In the genomic region with DNA sequence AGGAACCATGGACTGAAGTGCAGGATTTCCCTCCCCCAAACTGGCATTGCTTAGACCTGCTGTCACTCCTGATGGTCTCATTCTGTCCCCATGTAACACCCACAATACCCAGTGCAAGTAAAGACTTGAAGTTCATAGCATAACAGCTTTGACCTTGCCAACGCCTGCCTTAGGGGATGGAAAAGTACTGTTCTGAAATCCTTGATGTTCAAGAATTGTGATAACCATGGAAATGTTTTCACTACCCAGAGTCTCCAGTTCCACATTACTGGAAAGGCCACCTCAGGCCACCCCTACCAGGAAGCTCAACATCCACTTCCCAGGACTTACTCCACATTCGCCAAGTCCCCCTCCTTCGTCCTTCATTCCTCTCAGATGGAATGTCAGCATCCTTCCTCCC, we compare ENCODE assay signal across 16 mouse cellular contexts. TPM values are rescaled to one million over a fixed set of nuclear protein-coding genes. Genes with fewer than 3 reads are reported as not detected.
"Had no signal": no experiment of that assay in that cellular context is flagged by ENCODE, and none has a peak within 500 bp of the region (broad histone marks: within the 10 kb centered on the region; RNA-seq: fewer than 3 reads in every experiment).

No protein-coding gene starts in this region.

RNA-seq across cellular contexts. Expression of a gene that starts 0.3 kb away (rescaled TPM):
- total RNA-seq: megakaryocyte progenitor cell, adult 5-6 weeks; midbrain, postnatal 0 days; monocyte, adult 5-6 weeks; neutrophil, adult 5-6 weeks had no signal
- polyA plus RNA-seq: lung, embryonic 14.5 days; lung, embryonic 16.5 days; macrophage; midbrain, embryonic 11.5 days; midbrain, embryonic 13.5 days; midbrain, embryonic 15.5 days; midbrain, postnatal 0 days; neural tube, embryonic 12.5 days; neural tube, embryonic 14.5 days; spleen, adult 2 months; stomach, embryonic 15.5 days; stomach, postnatal 0 days; thymus, postnatal 0 days had no signal

RNA-seq across cellular contexts. Expression of a gene that starts 23.9 kb away (rescaled TPM):
- total RNA-seq: megakaryocyte progenitor cell, adult 5-6 weeks; midbrain, postnatal 0 days; monocyte, adult 5-6 weeks; neutrophil, adult 5-6 weeks had no signal
- polyA plus RNA-seq: lung, embryonic 14.5 days; lung, embryonic 16.5 days; macrophage; midbrain, embryonic 11.5 days; midbrain, embryonic 13.5 days; midbrain, embryonic 15.5 days; midbrain, postnatal 0 days; neural tube, embryonic 12.5 days; neural tube, embryonic 14.5 days; spleen, adult 2 months; stomach, embryonic 15.5 days; stomach, postnatal 0 days; thymus, postnatal 0 days had no signal
